Mouse (Mus musculus): Measurements from ENCODE around the gene Repin1. TPM values are rescaled to one million over a fixed set of nuclear protein-coding genes. Genes with fewer than 3 reads are reported as not detected.

Repin1 gene
- 1.8 TPM for total RNA-seq (2023)

DNA sequence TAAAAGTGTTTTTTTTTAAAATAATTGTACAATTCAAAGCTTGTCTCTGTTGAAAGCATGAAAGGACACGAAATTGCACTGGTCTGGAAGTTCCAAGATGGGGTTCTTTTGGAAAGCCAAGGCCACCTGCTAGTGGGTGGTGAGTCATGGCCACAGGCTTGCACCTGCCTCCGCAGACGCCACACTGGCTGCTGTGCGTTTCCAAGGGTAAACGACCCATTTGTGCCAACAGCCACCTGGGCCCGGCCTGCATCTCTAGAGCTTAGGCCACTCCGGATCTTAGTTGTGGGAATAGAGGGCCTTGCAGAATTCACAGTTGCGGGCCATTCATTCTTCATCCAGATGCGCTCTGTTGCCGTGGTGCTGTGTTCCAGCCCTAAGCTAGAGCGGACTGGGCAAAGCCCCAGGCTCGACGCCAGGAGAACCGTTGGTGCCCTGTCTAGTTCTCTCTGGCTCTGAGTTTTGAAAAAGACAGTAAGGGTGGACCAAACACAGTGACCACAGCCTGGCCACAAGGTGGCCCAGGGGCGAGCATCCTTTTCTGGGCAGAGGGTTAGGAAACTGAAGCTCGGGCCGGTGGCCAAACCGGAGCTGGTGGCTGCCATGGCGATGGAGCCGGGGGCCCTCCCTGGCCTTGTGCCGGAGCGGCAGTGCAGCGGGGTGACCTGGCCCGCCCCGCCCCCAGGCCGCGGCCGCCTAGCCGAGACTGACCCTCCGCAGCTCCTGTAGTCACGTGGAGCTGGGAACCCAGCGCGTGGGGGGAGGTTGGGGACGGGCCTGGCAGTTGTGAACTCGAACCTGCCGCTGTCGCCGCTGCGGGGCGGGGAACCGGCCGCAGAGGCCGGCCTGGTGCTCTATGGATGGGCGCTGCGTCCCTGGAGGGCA is at the start of gene Repin1, which contains the start of gene Gm44965:
Gene Repin1 (plus strand): TSS at position 726 of the 885 bp plus-strand sequence.
Gene Gm44965 (plus strand): TSS at position 784 of the 885 bp plus-strand sequence.

DNA sequence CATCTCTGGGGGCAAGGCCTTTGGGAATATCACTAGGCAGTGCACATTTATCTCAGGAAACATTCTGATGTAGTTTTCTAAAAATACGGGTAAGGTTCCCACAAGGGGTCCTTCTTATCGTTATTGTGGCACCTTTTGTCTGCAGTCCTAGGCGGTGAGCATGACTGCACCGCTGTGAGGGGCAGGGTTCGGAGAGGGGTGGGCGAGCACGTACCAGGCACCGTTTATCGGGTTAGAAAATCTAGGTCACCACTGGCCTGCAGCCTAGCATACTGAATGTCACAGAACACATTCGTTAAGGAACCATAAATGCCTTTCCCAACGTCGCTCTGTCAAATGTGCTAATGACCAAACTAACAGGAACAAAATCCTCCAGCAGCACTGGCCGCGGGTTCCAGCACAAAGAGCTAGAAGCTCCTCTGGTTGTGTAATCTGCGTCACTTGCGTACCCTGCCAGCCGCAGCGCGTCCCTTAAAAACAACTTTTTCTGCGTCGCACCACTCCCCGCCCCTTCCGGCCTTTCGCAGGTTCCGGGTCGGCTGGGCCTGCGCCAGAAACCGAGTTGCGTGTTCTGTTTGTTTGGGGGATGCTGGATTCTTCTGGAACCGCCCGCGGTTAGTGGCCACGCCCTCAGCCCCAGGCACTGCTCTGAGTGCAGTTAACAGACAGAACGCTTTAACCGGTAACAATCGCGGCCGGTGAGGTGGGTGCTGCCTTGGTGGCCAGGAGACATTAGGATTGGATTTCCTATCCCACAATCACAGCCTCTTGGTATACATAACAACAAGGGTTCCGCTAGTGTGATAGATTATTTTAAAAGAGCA is 39.2 kb upstream of the Repin1 start, which contains the start of gene Lrrc61:
Gene Lrrc61 (plus strand): TSS at position 517 of the 824 bp plus-strand sequence.

DNA sequence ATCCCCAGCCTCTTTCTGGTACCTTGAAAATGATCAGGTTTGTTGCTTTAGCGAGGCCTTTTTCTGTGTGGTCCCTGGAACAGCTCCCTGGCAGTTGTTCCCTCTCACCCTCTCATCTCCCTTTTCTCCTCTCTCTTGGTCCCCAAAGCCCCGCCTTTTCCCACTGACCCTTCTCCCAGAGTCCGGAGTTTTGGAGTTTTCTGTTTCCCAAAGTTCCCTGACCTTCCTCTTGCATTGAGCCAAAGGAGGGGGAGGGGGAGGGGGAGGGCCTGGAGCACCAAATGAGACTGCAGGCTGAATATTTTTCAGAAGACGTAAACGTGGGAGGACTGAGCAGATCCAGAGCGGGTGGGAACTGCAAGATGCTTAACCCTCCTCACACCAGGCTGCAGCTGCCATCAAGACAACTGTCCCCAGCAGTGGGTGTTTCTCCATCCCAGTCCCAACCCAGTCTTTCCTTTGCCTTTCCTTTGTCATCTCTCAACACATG is 21.1 kb upstream of the Repin1 start, which contains the start of gene Rarres2:
Gene Rarres2 (minus strand): TSS at position 218 of the 490 bp plus-strand sequence.

DNA sequence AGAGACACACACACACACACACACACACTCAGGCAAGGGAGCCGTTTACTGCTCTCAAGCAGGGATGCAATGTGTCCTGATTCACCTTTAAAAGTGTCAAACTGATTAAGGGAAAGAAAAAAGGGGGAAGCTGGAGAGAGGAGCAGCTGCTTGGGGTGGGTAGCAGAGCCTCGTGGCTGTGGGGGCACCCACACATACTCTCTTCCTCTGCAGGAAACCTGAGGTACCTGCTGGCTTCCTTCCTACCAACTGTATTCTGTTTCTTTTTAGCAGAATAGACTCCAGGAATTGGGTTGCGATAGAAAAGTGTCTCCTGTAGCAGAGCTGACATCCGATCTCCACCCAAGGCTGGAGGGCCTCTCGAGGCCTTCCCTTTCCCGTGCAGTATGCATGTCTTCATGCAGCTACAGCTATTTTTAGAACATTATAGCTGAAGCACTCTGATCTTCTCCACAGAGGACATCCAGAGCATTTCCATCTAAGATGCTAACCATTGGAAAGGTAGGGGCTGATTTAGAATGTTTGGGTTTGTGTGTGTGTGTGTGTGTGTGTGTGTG is 4.4 kb upstream of the Repin1 start, which contains the start of gene Gm45021:
Gene Gm45021 (plus strand): TSS at position 417 of the 557 bp plus-strand sequence.

DNA sequence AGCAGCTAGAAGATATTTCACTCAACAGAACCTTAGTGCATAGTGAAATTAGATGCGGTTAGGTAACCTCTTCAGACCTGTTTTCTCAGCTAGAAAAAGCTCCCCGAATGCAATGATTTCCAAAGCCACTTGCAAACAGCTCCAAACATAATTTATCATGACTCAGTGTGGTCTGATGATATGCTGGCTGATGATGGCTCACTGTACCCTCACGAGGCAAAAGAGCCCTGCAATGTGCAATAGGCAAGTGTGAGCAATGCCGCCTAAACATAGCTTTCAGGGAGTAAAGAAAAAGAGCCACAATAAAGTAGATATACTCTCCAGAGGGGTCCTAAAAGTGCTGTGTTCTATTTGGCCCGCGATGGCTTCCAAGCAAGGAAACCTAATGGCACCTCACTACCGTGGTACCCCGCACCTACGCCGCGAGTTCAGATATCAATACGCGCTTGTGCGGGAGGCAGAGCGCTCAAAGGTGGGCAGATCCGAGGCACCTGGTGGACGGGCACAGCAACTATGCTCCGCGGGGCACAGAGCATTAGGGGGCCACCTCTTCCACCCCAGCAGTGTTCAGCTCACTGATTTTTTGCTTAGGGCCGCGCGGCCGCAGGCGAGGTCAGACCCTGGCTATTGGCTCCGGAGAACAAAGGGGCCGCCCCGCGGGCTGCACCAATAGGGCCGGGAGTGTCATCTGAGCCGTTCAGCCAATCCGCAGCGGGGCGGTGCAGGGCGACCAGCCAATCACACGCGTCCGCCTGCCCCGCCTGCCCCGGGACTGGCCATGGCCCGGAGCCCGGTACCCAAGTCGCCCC is 7.8 kb downstream of the Repin1 start, which contains the start of gene Zfp775:
Gene Zfp775 (plus strand): TSS at position 793 of the 809 bp plus-strand sequence.

DNA sequence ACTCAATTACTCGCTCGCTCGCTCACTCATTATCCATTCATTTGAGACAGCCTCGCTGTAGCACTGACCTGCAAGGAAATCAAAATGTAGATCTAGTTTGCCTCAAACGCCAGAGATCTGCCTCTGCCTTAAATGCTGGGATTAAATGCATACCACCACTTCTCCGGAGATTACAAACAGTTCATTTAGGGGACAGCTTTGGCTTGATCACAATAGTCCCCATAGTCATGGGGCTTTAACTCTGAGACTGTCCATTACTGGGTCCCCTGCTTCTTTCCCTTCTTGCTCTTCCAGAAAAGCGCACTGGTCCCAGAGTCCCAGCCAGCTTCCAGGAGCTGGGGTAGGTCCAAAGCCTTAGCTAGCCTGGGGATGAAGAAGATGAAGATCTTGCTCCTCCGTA is 32.8 kb downstream of the Repin1 start, which contains the start of gene AI854703:
Gene AI854703 (plus strand): TSS at position 301 of the 400 bp plus-strand sequence.

DNA sequence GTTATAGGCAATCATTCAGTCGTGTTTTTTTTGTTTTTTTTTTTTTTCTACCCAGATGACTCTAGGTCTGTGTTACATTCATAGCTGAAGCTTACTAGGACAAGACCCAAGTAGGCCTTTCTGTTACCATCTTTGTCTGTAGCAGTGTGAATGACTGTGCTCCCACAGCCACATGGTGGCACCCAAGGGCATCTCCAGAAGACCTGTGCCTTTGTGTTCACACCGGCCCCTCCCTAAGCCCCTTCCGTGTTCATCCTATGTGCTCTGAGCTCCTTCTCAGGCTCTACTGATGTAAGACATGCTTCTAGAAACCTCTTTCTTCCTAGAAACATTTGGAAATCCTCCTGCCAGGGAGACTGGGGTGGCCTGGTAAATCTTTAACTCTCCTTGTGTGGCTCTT is 53.3 kb downstream of the Repin1 start, which contains the start of gene Gimap8:
Gene Gimap8 (plus strand): TSS at position 240 of the 400 bp plus-strand sequence.

Other genes starting within 250 kb of the Repin1 start
- gene Krba1, start 198.3 kb upstream of the Repin1 start, total RNA-seq (2023): 42.2 TPM
- gene Zfp467, start 148.1 kb upstream of the Repin1 start, total RNA-seq (2023): 9.8 TPM
- 0.56 TPM for gene Sspo, start 145.7 kb upstream of the Repin1 start, total RNA-seq (2023)
- gene Atp6v0e2, start 56.3 kb upstream of the Repin1 start, total RNA-seq (2023): 0.82 TPM
- 28.3 TPM for gene Lrrc61, start 39.1 kb upstream of the Repin1 start, total RNA-seq (2023)
- 1.6 TPM for gene Rarres2, start 21.1 kb upstream of the Repin1 start, total RNA-seq (2023)
- not detected for gene Gm45021, start 4.3 kb upstream of the Repin1 start, total RNA-seq (2023)
- gene Gm44965, start 58 bp downstream of the Repin1 start, total RNA-seq (2023): not detected
- gene Zfp775, start 8.2 kb downstream of the Repin1 start, total RNA-seq (2023): 4.5 TPM
- gene AI854703, start 32.9 kb downstream of the Repin1 start, total RNA-seq (2023): 0.67 TPM
- gene Gimap8, start 53.4 kb downstream of the Repin1 start, total RNA-seq (2023): 164 TPM
- 220 TPM for gene Gimap9, start 82.2 kb downstream of the Repin1 start, total RNA-seq (2023)
- 451 TPM for gene Gimap4, start 90.7 kb downstream of the Repin1 start, total RNA-seq (2023)
- gene Gimap6, start 114.3 kb downstream of the Repin1 start, total RNA-seq (2023): 2,802 TPM
- gene Gm28053, start 124.7 kb downstream of the Repin1 start, total RNA-seq (2023): 19.9 TPM
- gene Gimap7, start 124.7 kb downstream of the Repin1 start, total RNA-seq (2023): 38.9 TPM
- gene Gimap1, start 145.2 kb downstream of the Repin1 start, total RNA-seq (2023): 149 TPM
- gene Gimap5, start 152.3 kb downstream of the Repin1 start, total RNA-seq (2023): 149 TPM
- 598 TPM for gene Gimap3, start 177.0 kb downstream of the Repin1 start, total RNA-seq (2023)
- gene Tmem176a, start 247.0 kb downstream of the Repin1 start, total RNA-seq (2023): 3.6 TPM
- gene Tmem176b, start 247.6 kb downstream of the Repin1 start, total RNA-seq (2023): 7.2 TPM